Mouse (Mus musculus) megakaryocyte, embryonic 14.5 days (primary cell): ENCODE results near the gene C8b.

Experiments used
- FLI1 ChIP-seq: IDR thresholded peaks from 2 replicates; pipeline ENCODE4 v1.6.1; 2012; ENCODE audit warnings: low read length, inconsistent platforms, mixed read lengths
- GATA1 ChIP-seq: IDR thresholded peaks from 3 replicates; pipeline ENCODE4 v1.6.1; 2012; ENCODE audit warnings: mixed read lengths, low read length, inconsistent platforms, borderline replicate concordance

DNA sequence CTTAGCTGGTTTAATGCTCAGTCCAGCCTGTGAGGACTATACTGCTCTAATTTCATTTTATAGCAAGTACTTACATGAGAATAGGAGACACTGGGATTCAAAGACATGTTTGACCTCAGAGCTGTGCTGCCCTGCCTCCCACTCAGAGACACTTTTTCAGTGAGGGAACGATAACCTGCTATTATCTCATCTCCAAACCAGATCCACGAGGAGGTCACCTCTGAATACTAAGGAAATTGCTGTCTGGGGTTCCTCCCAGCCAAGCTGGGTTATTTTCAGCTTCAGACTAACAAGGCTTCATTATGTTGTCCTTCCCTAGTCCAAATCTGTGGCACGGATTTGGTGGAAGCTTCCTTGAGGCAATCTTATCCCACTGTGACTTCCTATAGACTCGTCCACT lies 53.8 kb downstream of the C8b start:
- TF ChIP-seq GATA1 (no peak), FLI1 (no peak)
